Mouse (Mus musculus) WW6 (cell line): ENCODE data around the gene Hist1h3e.
"Not testable (repeated sequence)": the region's sequence is repeated elsewhere in the genome, so short reads cannot be mapped to it uniquely, and the experiment has no call there.

Experiments used
- DNase-seq: peaks from one replicate; pipeline ENCODE4 v3.0.0-alpha.2; 2013; ENCODE audit warnings: low read depth, low spot score

Gene Hist1h3e

DNA sequence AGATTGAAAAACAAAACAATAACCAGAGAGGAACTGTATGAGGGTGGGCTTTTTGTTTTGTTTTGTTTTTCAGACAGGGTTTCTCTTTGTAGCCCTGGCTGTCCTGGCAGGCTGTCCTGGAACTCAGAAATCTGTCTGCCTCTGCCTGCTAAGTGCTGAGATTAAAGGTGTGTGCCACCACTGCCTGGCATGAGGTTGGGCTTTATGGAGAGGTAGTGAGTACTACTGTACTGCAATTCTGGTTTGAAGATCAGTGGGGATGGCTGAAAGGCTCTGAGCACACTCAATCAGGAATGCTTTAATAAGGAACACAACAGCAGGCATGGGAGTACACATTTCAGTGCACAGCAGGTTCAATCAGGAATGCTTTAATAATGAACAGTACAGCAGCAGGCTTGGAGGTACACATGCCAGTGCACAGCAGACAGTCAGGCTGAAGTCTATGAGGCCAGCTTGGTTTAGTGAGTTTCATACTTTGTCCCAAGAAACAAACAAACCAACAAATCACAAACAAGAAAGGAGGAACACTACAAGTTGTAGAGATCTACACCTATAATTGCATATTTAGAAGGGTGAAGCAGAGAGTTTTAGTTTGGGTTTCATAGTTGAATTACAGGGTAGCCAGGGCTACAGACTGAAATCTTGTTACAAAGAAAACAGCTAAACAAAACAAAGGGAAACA is 21.4 kb upstream of the Hist1h3e start:
- DNase-seq, result no peak

GRCm38 (mm10) chr13:23582219-23583056 is 20.3 kb upstream of the Hist1h3e start:
- DNase-seq, result no peak

- no peak for DNase-seq
Observed at GRCm38 (mm10) chr13:23581408-23582218, 19.4 kb upstream of the Hist1h3e start, which contains the start of gene Hist1h4d. Gene Hist1h4d (plus strand): TSS chr13:23581598.

DNA sequence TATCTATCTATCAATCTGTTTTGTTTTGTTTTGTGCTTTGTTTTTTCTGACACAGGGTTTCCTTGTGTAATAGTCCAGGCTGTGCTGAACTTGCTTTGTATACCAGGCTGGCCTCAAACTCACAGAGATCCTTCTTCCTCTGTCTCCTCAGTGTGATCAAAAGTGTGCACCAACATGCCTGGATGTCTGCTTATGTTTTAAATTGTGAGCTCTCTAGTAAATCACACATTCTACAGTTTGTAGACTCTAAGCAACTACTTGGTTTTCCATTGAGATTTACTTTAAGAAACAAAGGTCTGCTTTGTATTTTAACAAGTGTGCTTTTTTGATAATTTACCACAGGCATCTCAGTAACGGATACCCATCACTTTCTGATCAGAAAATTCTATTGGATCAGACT is 15.7 kb upstream of the Hist1h3e start:
- no peak for DNase-seq

GRCm38 (mm10) chr13:23576906-23577639 is 14.9 kb upstream of the Hist1h3e start:
- DNase-seq, result no peak

GRCm38 (mm10) chr13:23576351-23576881 is 14.2 kb upstream of the Hist1h3e start:
- no peak for DNase-seq

DNA sequence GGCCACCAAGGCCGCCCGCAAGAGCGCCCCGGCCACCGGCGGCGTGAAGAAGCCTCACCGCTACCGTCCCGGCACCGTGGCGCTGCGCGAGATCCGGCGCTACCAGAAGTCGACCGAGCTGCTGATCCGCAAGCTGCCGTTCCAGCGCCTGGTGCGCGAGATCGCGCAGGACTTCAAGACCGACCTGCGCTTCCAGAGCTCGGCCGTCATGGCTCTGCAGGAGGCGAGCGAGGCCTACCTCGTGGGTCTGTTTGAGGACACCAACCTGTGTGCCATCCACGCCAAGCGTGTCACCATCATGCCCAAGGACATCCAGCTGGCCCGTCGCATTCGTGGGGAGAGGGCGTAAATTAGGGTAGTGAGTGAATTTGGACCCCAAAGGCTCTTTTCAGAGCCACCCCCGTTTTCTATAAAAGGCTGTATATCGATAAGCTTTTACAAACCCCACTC is 13.7 kb upstream of the Hist1h3e start:
- not testable (repeated sequence) for DNase-seq

DNA sequence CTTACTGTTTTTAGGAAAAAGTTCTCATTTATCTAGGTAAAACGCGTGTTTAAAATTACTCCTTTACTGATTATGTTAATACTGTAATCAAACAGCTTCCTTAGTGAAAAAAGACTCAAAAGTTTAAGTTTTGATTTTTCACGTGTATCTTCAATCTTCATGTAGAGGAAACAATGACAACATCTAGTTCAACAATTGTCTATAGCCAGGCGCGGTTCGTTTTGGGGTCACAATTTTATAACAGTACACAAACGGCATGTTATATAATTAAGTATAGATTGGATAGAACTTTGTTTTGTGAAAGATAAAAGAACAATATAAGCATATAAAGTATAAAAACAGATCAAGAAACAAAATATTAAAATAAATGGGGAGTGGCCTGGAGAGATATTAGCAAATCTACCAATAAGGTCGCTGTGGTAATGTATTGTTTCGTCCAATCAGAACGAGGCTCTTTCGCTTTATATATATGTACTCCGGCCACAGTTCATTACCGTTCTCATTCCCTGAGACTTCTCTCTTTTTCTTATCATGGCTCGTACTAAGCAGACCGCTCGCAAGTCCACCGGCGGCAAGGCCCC is 13.2 kb upstream of the Hist1h3e start, which contains the start of gene Hist1h3d:
Hist1h3d (plus strand) TSS at position 493 of the 581 bp plus-strand sequence.
- DNase-seq, result no peak

DNA sequence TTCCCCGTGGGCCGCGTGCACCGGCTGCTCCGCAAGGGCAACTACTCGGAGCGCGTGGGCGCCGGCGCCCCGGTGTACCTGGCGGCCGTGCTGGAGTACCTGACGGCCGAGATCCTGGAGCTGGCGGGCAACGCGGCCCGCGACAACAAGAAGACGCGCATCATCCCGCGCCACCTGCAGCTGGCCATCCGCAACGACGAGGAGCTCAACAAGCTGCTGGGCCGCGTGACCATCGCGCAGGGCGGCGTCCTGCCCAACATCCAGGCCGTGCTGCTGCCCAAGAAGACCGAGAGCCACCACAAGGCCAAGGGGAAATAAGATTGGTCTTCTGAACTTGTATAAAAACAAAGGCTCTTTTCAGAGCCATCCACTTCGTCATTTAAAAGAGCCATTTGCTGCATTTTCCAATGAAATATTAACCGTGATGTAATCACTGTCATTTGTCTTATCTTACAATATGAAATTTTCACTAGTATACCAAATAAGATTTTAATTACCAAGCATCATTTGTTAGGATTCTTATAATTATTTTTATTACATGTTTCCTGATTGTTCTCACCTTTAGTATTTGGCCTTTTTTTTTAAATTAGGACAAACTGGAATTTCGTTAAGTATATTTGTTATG is 12.5 kb upstream of the Hist1h3e start:
- not testable (repeated sequence) for DNase-seq

DNA sequence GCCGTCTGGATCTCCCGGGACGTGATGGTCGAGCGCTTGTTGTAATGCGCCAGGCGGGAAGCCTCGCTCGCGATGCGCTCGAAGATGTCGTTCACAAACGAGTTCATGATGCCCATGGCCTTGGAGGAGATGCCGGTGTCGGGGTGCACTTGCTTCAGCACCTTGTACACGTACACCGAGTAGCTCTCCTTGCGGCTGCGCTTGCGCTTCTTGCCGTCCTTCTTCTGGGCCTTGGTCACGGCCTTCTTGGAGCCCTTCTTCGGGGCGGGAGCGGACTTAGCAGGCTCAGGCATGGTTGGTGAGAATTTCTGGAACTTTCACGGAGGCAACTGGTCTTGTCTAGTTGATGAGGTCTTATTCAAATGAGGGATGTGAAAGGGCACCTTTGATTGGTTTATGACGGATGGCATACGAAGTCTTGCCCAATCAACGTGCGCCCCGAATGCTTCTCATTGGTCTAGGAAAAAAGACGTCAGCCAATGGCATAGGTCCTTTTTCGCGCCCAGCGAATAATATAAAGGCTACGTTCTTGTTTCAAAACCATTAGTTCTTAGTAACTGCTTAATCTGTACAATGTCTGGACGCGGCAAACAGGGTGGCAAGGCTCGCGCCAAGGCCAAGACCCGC is 11.8 kb upstream of the Hist1h3e start, which contains the start of the genes Hist1h2bf and Hist1h2ad:
Hist1h2bf (minus strand) TSS at position 299 of the 627 bp plus-strand sequence.
Hist1h2ad (plus strand) TSS at position 484 of the 627 bp plus-strand sequence.
- DNase-seq, result not testable (repeated sequence)

DNA sequence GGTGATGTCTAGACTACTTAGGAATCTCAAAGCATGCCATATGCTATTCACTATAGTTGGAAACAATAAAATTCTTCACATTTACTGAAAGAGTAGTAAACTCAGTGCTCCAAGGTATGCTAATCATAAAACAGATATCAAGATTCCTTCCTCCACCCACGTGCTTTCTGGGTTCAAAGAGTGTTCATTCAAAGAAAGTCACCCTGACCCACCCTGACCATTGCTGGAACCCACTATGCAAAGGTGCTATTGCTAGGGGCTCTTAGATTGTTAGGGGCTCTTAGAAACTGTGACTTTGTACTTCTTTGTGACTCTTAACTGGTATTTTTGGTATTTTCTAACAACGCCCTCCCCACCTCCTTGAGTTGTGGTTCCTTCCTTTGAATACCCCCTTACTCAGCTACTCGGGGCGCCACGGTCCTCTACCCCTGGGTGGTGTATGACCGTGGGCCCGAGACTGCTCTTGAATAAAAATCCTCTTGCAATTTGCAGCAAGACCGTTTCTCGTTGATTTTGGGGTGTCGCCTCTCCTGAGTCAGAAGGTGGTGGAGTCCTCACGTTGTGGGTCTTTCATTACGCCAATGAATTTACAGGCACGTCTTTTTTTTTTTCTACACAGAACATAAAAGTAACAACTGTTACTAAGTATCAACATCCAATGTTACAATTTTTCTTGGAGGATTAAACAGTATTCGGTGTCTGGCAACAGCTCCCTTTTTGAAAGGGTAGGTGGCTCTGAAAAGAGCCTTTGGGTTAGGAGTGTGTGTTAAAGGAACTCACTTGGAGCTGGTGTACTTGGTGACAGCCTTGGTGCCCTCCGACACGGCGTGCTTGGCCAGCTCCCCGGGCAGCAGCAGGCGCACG is 11.1 kb upstream of the Hist1h3e start:
- not testable (repeated sequence) for DNase-seq

- DNase-seq, result no peak
Observed at GRCm38 (mm10) chr13:23572218-23573033, 10.3 kb upstream of the Hist1h3e start.

DNA sequence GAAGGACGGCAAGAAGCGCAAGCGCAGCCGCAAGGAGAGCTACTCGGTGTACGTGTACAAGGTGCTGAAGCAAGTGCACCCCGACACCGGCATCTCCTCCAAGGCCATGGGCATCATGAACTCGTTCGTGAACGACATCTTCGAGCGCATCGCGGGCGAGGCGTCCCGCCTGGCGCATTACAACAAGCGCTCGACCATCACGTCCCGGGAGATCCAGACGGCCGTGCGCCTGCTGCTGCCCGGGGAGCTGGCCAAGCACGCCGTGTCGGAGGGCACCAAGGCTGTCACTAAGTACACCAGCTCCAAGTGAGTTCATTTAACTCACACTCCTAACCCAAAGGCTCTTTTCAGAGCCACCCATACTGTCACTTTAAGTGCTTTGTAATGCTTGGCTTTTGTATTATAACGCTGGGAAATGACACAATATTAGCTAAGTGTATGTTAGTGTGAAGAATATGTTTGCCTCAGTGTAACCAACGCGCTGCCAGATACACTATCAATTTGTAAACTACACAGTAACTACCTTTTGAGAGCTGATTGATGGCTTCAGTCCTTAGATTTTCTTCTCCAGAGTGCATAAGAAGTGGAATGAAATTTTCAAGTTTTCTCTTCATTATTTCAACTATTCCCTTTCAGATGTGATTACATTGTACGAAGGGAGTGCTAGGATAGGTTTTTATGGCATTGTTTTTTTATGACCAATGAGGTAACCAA is 9.5 kb upstream of the Hist1h3e start:
- not testable (repeated sequence) for DNase-seq

DNA sequence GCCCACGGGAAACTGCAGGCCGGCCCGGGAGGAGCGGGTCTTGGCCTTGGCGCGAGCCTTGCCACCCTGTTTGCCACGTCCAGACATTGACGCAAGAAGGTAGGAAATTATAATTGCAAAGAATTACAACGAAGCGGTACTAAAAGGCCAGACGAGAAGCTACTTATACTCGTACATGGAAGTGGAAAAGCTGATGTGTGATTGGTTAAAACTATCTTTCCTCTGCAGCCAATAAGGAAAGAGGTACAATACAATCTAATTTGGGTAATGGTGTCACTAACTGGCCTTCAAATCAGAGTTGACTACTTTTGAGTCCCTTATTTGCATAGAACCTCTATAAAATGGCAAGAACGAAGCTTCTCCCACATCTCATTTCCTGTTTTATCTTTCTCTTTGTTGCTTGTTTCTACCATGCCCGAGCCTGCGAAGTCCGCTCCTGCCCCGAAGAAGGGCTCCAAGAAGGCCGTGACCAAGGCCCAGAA is 8.9 kb upstream of the Hist1h3e start, which contains the start of the genes Hist1h2ae and Hist1h2bg:
Hist1h2ae (minus strand) TSS at position 199 of the 482 bp plus-strand sequence.
Hist1h2bg (plus strand) TSS at position 375 of the 482 bp plus-strand sequence.
- DNase-seq, result no peak

- DNase-seq, result not testable (repeated sequence)
Observed at GRCm38 (mm10) chr13:23570261-23571021, 8.3 kb upstream of the Hist1h3e start.

DNA sequence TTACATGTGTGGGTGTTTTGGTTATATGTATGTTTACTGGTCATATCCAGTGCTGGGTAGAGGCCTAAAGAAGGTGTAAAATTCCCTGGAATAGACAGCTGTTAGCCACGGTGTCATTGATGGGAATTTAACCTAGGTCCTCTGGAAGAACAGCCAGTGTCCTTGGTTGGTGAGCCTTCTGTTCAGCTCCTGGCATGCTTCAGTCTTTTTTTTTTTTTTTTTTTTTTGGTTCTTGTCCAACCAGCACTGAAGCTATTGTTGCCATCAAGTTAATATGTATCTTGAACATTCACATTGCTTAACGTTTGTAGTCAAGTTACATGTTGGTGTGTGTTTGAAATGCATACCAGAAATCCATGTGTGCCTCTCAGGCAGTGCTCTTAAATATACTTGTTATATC is 2.3 kb upstream of the Hist1h3e start:
- DNase-seq, result no peak
